Mouse (Mus musculus): ENCODE measurements around the gene Osbpl8.

GRCm38 (mm10) chr10:111166057-111166841, 1.7 kb downstream of the Osbpl8 start:
- TF ChIP-seq POLR2A (IDR thresholded peaks at IDR 0.05; ENCODE audit: extremely low read depth, insufficient read depth, low read length) (no peak), CTCF (IDR thresholded peaks at IDR 0.05; ENCODE audit: low read depth, low read length) (no peak)

Measured in liver, adult 2 months (tissue).